Mouse (Mus musculus) olfactory bulb, adult 2 months (tissue): Measurements from ENCODE around the gene Polr1c.

Experiments used
- CTCF ChIP-seq: fragments of 200-500 bp; IDR thresholded peaks from 2 replicates; pipeline ENCODE4 v1.5.1; 2012; ENCODE audit warnings: low read depth, mild to moderate bottlenecking, low read length, moderate library complexity; ENCODE audit not compliant: insufficient read depth
- POLR2A ChIP-seq: fragments of 200-500 bp; IDR thresholded peaks from 2 replicates; pipeline ENCODE4 v1.6.1; 2012; ENCODE audit warnings: mild to moderate bottlenecking, low read depth, low read length, moderate library complexity; ENCODE audit not compliant: insufficient read depth

GRCm38 (mm10) chr17:46272058-46272457 is 24.2 kb upstream of the Polr1c start:
- no peak for TF ChIP-seq CTCF
- TF ChIP-seq POLR2A: no peak
